Mouse (Mus musculus) intestine, embryonic 14.5 days (tissue): Measurements from ENCODE around the gene Rgs17. TPM values are rescaled to one million over a fixed set of nuclear protein-coding genes. Genes with fewer than 3 reads are reported as not detected.
"Not testable (repeated sequence)": the region's sequence is repeated elsewhere in the genome, so short reads cannot be mapped to it uniquely, and the experiment has no call there.

Source experiments
- ATAC-seq: fragments of 200-750 bp; cut with Nextera tagmentation; replicated peaks from 2 replicates; pipeline ENCODE4 v1.8.0; 2017; ENCODE audit warnings: low read depth, moderate number of reproducible peaks, moderate TSS enrichment, moderate library complexity; ENCODE audit not compliant: low FRiP score, low TSS enrichment
- DNase-seq: peaks from one replicate; pipeline ENCODE4 v3.0.0-alpha.2; 2018; ENCODE audit warnings: low spot score
- H3K27ac ChIP-seq: fragments of 300-500 bp; sonication (generic); 2 replicates; pipeline ENCODE4 v1.5.1; 2014; ENCODE audit warnings: low read depth, mild to moderate bottlenecking, control low read depth
- H3K27me3 ChIP-seq: fragments of 300-500 bp; sonication (generic); replicated peaks from 2 replicates; pipeline ENCODE4 v1.6.1; 2014; ENCODE audit warnings: low read length, control low read depth; ENCODE audit not compliant: control insufficient read depth, insufficient read depth
- H3K36me3 ChIP-seq: fragments of 300-500 bp; sonication (generic); 2 replicates; pipeline ENCODE4 v1.6.1; 2014; ENCODE audit warnings: low read length, control low read depth; ENCODE audit not compliant: control insufficient read depth, insufficient read depth
- H3K4me1 ChIP-seq: fragments of 300-500 bp; sonication (generic); replicated peaks from 2 replicates; pipeline ENCODE4 v1.6.1; 2014; ENCODE audit warnings: low read length, control low read depth, mixed read lengths; ENCODE audit not compliant: control insufficient read depth, insufficient read depth
- H3K4me2 ChIP-seq: fragments of 300-500 bp; sonication (generic); 2 replicates; pipeline ENCODE4 v1.6.1; 2014; ENCODE audit warnings: low read length
- H3K4me3 ChIP-seq: fragments of 300-500 bp; sonication (generic); 2 replicates; pipeline ENCODE4 v1.5.1; 2014; ENCODE audit warnings: low read depth, low read length, control low read depth, mixed read lengths
- H3K9ac ChIP-seq: fragments of 300-500 bp; sonication (generic); 2 replicates; pipeline ENCODE4 v1.6.1; 2014; ENCODE audit warnings: mild to moderate bottlenecking, low read length
- H3K9me3 ChIP-seq: fragments of 300-500 bp; sonication (generic); 2 replicates; pipeline ENCODE4 v1.6.1; 2016; ENCODE audit warnings: low read length, control low read depth; ENCODE audit not compliant: control insufficient read depth
- WGBS: fragments of 180-500 bp; shearing (Covaris S2); extraction: QIAGEN DNeasy Blood & Tissue Kit; methylation state at CpG from one replicate; pipeline ENCODE4 v1.1.7; 2014; 5-methylcytosine and 5-hydroxymethylcytosine counted together
- polyA plus RNA-seq: library from polyadenylated mRNA; unstranded; fragments of >200 nt; fragmentation: Nextera tagmentation; extraction: Ambion mirVana; gene quantifications from 2 replicates; pipeline ENCODE4 v1.2.1, GENCODE M21; 2014

The Rgs17 gene
- polyA plus RNA-seq = 2.1 and 2.8 TPM in 2 replicates

DNA sequence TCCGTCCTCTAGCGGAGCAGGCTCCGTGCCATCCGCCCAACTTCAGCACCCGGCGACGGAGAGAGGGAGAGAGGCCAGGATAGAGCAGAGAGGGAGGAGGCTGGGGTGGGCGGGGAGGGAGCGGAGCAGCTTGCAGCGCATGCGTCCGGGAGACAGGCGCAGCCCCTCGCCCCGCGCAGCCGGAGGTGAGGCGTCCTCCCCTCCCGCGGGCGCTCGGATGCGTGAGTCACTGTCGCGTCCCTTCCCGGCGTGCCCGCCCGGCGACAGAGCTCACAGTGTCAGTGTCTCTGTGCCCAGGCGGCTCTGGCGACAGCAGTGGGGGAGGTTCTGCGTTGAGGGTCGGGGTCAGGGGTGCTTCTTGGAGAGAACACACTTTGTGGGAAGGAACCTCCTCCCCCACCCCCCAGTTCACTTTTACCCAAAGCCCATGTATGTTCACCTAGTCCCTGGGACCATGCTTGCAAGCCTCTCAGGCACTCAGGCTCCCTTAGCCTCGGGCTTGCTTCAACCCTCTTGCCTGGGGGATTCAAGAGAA is at the start of gene Rgs17:
Gene Rgs17 (minus strand): TSS at position 107 of the 535 bp plus-strand sequence.
- under 1% methylated on average over 25 of the region's 35 CpGs for WGBS
- peak; percentile 92 for ATAC-seq
- Histone ChIP-seq H3K9me3 (no peaks in the 10 kb centered on the region), H3K27ac (no peak within 1 kb of the TSS), H3K4me3 (peak within 1 kb of the TSS; percentile 59), H3K36me3 (no peaks in the 10 kb centered on the region), H3K4me2 (peak within 1 kb of the TSS; percentile 100), H3K9ac (peak within 1 kb of the TSS; percentile 47), H3K4me1 (no peaks in the 10 kb centered on the region), H3K27me3 (peaks cover 3% of the 10 kb centered on the region; the same call in 1 of the 2 replicates)
- DNase-seq = peak; percentile 83

DNA sequence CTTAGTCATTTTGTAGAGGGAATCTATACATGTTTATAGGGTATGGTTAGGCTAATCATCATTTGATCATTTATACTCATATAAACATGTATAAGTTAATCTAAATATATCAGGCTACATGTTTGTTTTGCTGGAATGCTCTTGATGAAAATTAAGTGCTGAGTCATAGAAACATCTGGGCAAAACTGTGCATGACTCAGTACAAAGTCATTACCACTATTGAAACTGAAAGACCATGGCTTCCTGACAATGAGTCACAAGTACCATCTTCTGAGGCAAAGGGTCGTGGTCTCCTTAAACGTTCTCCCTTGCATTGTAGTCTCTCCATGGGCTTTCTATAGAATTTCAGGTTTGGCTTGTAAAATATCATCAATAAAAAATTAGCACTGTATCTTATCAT is 45.5 kb upstream of the Rgs17 start:
- no peak overlapping the region for H3K4me2 ChIP-seq
- DNase-seq (no peak), ATAC-seq (no peak)
- H3K4me1 ChIP-seq = no peaks in the 10 kb centered on the region
- H3K27ac ChIP-seq = no peak overlapping the region
- no peak overlapping the region for H3K9ac ChIP-seq
- 78% methylated on average over 2 of the region's 2 CpGs for WGBS
- H3K9me3 ChIP-seq = no peaks in the 10 kb centered on the region
- H3K36me3 ChIP-seq = no peaks in the 10 kb centered on the region
- H3K4me3 ChIP-seq = no peak overlapping the region
- no peaks in the 10 kb centered on the region for H3K27me3 ChIP-seq

- not testable (repeated sequence) for H3K36me3 ChIP-seq, H3K4me2 ChIP-seq, ATAC-seq, H3K27me3 ChIP-seq, H3K9me3 ChIP-seq, H3K4me3 ChIP-seq, DNase-seq, H3K9ac ChIP-seq, H3K27ac ChIP-seq, H3K4me1 ChIP-seq
Measured at GRCm38 (mm10) chr10:5953787-5954186, 31.6 kb upstream of the Rgs17 start.

DNA sequence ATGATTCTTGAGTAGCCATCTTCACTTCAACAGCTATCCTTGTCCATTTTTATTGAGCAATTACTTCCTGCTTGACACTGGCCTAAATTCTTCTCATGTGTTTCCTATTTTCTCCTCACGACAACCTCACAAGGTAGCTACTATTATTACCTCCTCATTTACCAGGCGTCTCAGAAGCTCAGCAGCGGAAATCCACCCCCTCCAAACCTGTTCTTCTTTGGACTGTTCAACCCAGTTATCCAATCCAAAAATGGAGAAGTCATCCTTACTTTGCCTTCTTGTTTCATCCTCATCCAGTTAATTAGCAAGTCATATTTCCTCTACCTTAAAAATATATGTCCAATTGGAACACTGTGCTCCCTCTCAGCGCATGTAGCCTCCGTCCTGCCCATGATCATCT is 2.1 kb upstream of the Rgs17 start:
- peaks cover 3% of the 10 kb centered on the region; the same call in 1 of the 2 replicates for H3K27me3 ChIP-seq
- H3K27ac ChIP-seq = no peak overlapping the region
- no peak overlapping the region for H3K4me3 ChIP-seq
- 86% methylated on average over 5 of the region's 5 CpGs for WGBS
- H3K9me3 ChIP-seq = no peaks in the 10 kb centered on the region
- H3K4me2 ChIP-seq = no peak overlapping the region
- ATAC-seq = no peak
- no peak overlapping the region for H3K9ac ChIP-seq
- no peaks in the 10 kb centered on the region for H3K4me1 ChIP-seq
- DNase-seq = peak; percentile 18
- H3K36me3 ChIP-seq = no peaks in the 10 kb centered on the region

- WGBS = 22% methylated on average over 9 of the region's 9 CpGs
- H3K27ac ChIP-seq = no peak overlapping the region
- peak; percentile 49 for DNase-seq
- H3K4me3 ChIP-seq = no peak overlapping the region
- H3K4me1 ChIP-seq = no peaks in the 10 kb centered on the region
- peaks cover 3% of the 10 kb centered on the region; the same call in 1 of the 2 replicates for H3K27me3 ChIP-seq
- no peak overlapping the region for H3K4me2 ChIP-seq
- no peak for ATAC-seq
- H3K9me3 ChIP-seq = no peaks in the 10 kb centered on the region
- H3K9ac ChIP-seq = no peak overlapping the region
- no peaks in the 10 kb centered on the region for H3K36me3 ChIP-seq
Measured at GRCm38 (mm10) chr10:5923096-5923495, 896 bp upstream of the Rgs17 start.

DNA sequence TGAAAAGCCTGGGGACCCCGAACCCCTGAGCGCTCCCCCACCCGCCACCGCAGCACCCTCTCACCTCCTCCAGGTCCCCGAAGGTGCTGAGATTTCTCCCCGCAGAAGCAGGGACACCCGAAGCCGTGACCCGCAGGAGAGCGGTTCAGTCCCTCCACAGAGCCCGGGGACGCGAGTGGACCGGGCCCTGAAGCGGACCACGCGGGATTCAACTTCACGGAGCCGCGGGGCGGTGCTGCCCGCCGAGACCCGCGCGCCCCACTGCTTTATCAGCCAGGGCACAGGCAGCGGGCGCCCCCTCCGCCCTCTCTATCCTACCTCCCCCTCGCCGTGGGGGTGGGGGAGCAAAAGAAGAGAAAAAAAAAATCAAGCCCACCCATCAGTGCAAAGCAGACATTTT is 429 bp downstream of the Rgs17 start:
- peak overlapping the region; percentile 100 for H3K4me2 ChIP-seq
- no peaks in the 10 kb centered on the region for H3K9me3 ChIP-seq
- DNase-seq (peak; percentile 54), ATAC-seq (peak; percentile 17; the same call in 1 of the 2 replicates)
- H3K27me3 ChIP-seq = peaks cover 3% of the 10 kb centered on the region; the same call in 1 of the 2 replicates
- peak overlapping the region; percentile 47 for H3K9ac ChIP-seq
- WGBS = 2% methylated on average over 19 of the region's 31 CpGs
- peak overlapping the region; percentile 59 for H3K4me3 ChIP-seq
- H3K4me1 ChIP-seq = no peaks in the 10 kb centered on the region
- no peaks in the 10 kb centered on the region for H3K36me3 ChIP-seq
- H3K27ac ChIP-seq = no peak overlapping the region

DNA sequence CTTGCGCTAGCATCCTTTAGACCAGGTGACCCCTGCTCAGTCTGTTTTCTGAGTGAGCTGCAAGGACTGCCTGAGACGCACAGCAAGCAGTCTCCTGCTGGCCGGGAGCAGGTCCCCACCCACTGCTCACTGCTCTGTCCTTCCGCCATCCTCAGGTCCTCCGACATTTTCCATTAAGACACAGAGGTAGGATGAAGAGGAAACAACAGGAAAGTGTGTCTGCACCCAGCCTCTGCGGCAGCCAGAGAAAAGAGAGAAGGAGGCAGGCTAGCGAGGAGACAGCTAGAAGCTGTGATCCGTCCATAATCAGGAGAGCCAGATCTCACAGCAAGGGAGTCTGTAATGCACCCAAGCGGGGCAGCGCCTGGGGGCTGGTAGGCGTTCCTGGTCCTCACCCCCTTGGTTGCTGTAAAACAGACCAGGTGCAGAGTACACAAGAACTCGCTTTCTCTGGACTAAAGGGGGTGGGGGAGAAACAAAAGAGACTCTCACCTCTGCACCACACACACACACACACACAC is 1.1 kb downstream of the Rgs17 start:
- peak; percentile 70 for DNase-seq
- peak; percentile 44; the same call in 1 of the 2 replicates for ATAC-seq
- peaks cover 3% of the 10 kb centered on the region; the same call in 1 of the 2 replicates for H3K27me3 ChIP-seq
- WGBS = 2% methylated on average over 12 of the region's 12 CpGs
- H3K4me3 ChIP-seq = peak overlapping the region; percentile 59
- no peaks in the 10 kb centered on the region for H3K4me1 ChIP-seq
- H3K36me3 ChIP-seq = no peaks in the 10 kb centered on the region
- no peak overlapping the region for H3K27ac ChIP-seq
- H3K9me3 ChIP-seq = no peaks in the 10 kb centered on the region
- H3K4me2 ChIP-seq = peak overlapping the region; percentile 100
- peak overlapping the region; percentile 31; the same call in 1 of the 2 replicates for H3K9ac ChIP-seq

GRCm38 (mm10) chr10:5904399-5904798 is 17.8 kb downstream of the Rgs17 start:
- no peak for ATAC-seq
- 88% methylated on average over 2 of the region's 2 CpGs for WGBS
- H3K4me3 ChIP-seq = no peak overlapping the region
- H3K4me1 ChIP-seq = 0 out of 2 replicates have a peak, but pooled peaks cover 5% of the 10 kb centered on the region
- no peak overlapping the region for H3K4me2 ChIP-seq
- H3K27me3 ChIP-seq = no peaks in the 10 kb centered on the region
- H3K9me3 ChIP-seq = no peaks in the 10 kb centered on the region
- no peak overlapping the region for H3K27ac ChIP-seq
- no peak overlapping the region for H3K9ac ChIP-seq
- no peaks in the 10 kb centered on the region for H3K36me3 ChIP-seq
- DNase-seq = no peak

DNA sequence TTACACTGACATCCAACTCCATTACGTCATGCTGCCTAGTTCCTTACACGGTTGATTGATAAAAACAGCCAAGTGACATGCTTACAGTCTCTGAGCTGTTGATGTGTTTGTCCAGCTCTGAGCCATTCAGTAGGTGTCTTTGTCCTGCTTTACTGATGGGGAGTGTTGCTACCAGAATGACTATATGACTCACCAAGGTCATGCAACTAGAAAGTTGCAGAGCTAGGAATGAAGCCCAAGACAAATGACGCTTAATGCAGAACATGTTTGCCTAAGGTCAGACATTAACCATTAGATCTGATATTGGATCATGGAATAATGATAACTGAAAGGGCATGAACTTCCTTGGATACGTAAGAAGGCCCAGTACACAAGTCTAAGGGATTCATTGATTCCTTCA is 20.4 kb downstream of the Rgs17 start:
- Histone ChIP-seq H3K27ac (no peak overlapping the region), H3K4me3 (no peak overlapping the region), H3K36me3 (no peaks in the 10 kb centered on the region), H3K4me2 (no peak overlapping the region), H3K27me3 (no peaks in the 10 kb centered on the region), H3K4me1 (0 out of 2 replicates have a peak, but pooled peaks cover 5% of the 10 kb centered on the region), H3K9ac (no peak overlapping the region), H3K9me3 (no peaks in the 10 kb centered on the region)
- ATAC-seq = peak; percentile 75
- 69% methylated on average over 4 of the region's 4 CpGs for WGBS
- no peak for DNase-seq
